Mouse (Mus musculus) kidney, adult 18-20 months (tissue): Measurements from ENCODE around the gene Gm5416.
"Not testable (repeated sequence)": the region's sequence is repeated elsewhere in the genome, so short reads cannot be mapped to it uniquely, and the experiment has no call there.

Source experiments
- DNase-seq: peaks from one replicate; pipeline ENCODE4 v3.0.0; 2021

Gm5416 gene

DNA sequence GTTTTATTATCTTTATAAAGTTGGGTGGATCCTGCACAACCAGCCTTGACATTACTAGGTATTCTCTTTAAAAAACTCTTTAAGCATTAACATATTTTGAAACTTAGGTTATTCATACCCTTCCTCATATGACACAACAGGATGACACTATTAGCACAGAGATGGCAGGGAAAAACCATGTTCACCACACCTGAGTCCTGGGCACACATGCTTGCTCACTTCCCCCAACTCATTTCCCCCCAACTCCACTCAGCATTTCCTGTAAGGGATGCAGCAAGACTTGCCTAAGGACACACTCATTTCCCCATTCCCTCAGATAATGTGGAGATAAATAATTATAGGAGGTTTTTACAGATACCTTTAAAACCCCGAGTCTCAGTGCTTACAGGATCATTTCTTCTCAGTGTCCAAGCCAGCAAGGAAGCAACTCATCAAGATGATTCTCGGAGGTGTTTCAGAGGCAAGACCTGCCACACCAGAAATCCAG lies at the start of gene Gm5416:
Gm5416 (plus strand) TSS at position 437 of the 487 bp plus-strand sequence.
- no peak for DNase-seq

DNA sequence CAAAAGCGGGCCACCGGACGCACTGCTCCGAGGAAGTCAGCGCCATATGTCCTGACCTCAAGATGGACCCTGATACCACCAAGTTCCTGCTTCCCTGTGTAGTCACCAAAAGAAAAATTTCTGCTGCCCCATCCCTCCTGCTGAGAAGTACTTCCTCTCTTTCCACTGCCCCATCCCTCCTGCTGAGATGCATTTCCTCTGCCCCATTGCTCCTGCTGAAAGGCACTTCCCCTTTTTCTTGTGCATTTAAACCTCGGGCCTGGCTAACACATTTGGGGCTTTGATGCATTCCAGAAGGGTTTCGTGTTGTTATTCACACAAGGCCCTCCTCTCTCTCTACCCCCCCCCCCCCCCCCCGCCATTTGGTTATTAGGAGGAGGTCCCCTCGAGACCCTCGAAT lies 42.4 kb upstream of the Gm5416 start:
- DNase-seq: not testable (repeated sequence)

DNA sequence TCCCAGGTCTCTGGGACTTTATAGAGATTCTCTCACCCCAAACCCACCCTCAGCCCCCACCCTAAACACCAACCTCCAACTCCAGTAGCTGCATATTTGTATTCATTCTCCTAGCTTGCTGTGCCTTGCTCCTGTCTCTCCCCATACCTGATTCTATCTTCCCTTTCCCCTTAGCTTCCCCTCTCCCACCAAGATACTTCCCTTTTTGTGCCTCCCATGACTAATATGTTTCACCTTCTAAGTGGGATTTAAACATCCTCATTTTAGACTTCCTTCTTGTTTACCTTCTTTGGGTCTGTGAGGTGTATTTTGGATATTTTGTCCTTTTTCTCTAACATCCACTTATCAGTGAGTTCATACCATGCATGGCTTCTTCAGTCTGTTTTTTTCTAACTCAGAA lies 34.1 kb upstream of the Gm5416 start:
- no peak for DNase-seq

DNA sequence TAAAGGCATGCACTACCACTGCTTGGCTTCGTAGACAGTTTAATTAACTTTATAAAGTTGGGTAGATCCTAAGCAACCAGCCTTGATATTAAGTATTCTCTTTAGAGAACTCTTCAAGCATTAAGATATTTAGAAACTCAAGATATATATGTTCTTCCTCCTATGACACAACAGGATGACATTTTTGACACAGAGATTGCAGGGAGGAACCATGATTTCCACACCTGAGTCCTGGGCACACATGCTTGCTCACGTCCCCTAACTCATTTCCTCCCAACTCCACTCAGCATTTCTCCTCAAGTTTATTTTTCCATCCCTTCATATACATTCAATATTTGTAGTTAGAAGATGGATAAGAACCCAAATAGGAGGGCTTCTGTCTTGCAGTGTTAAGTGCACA lies 30.3 kb upstream of the Gm5416 start:
- no peak for DNase-seq

DNA sequence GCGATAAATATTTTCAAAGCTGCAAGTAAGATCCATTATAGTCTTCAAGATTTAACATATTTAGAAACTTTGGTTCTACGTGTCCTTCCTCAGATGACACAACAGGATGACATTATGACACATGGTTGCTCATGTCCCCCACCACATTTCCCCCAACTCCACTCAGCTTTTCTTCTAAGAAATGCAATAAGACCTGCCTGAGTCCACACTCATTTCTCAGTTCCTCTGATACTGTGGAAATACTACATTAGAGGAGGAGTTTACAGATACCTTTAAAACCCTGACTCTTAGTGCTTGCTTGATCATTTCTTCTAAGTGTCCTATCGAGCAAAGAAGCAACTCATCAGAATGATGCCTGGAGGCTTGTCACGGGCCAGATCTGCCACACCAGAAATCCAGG lies 26.3 kb upstream of the Gm5416 start, which contains the start of gene Gm5483:
Gm5483 (plus strand) TSS at position 301 of the 400 bp plus-strand sequence.
- not testable (repeated sequence) for DNase-seq

DNA sequence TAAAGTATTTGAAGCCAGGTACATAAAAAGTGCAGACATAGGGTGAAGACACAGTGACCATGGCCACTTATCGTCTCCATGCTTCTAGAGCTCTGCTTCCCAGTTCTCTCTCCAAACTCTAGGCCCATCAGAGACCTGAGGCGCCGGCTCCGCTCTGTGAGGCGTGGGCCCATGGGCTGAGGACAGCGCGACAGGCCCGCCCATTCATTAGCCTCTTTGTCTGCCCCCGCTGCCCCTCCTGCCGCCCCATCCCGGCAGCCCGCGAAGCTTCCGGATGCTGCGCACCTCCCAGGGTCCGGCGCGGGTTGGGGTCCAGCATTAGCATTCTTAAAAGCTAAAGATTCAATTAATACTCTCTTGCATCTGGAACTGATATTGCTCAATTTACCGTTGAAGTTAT lies 11.0 kb upstream of the Gm5416 start:
- DNase-seq: no peak

DNA sequence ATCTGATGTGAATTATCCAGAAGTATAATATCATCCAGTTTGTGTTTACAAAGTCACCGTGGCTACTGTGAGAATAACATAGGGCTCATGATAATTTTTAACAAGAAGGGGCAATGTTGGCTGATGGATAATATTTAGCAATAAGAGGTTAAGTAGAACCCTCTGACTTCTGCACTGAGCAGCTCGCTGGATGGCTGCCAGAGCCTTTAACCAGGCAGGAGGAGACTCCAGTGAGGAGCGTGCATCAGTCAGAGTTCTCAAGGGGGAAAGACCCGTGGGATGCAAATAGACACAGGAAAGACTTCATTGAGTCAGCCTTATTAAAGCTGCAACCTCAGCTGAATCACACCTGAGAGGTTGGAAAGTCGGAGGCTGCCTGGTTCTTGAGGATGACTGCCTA lies 6.4 kb upstream of the Gm5416 start:
- DNase-seq: peak; percentile 41

DNA sequence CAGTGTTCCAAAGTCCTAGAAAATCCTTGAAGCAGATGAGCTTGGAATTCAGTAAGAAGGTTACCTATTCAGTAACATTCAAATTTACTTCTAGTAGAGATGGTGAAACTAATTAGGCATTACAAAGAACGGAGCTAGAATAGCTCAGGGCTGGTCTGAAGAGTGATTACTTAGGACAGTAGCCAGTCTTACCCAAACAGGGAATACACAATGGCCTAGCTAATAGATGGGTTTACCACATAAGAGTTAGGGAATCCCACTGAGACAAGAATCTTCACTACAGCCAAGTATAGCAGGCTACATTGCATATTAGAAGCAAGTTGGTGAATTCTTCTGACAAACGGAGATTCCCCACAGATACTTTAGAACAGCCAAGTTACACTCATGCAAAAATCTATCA lies 4.5 kb upstream of the Gm5416 start:
- DNase-seq: not testable (repeated sequence)

DNA sequence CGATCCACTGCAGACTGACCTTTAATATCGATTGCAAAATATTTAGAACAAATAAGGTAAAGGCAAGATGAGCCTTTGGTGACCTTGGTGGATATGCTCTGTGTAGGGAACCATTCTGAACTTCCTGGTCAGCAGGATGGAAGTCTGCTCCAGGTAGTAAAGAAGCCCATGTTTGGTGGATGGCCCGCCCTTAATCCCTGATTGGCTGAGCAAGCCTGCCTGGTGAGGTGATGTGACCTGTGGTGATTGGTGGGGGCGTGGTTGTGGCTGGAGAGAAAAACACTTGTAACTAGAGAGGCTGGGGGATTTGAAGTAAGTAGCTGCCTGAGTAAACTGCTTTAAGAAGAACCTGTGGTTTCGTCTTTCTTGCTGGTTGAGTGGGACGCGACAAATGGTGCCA lies 11.0 kb downstream of the Gm5416 start, which contains the start of gene 2010005H15Rik:
2010005H15Rik (plus strand) TSS at position 301 of the 400 bp plus-strand sequence.
- not testable (repeated sequence) for DNase-seq

DNA sequence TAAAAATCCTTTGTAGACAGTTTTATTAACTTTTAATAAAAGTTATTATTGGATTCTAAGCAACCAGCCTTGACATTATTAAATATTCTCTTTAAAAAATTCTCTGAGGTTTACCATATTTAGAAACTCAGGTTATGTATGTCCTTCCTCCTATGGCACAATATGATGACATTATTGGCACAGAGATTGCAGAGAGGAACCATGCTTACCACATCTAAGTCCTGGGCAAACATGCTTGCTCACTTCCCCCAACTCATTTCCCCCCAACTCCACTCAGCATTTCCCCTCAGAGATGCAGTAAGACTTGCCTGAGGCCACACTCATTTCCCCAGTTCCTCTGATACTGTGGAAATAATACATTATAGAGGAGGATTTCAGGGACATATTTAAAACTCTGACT lies 50.4 kb downstream of the Gm5416 start:
- not testable (repeated sequence) for DNase-seq
